Mouse (Mus musculus): Measurements from ENCODE around the gene Heatr5a.

The Heatr5a gene

GRCm38 (mm10) chr12:51843576-51844520, 127.3 kb downstream of the Heatr5a start:
- no peak for DNase-seq

- no peak for DNase-seq
Observed at GRCm38 (mm10) chr12:51842081-51842864, 128.8 kb downstream of the Heatr5a start.

- no peak for DNase-seq
Observed at GRCm38 (mm10) chr12:51839856-51840255, 131.3 kb downstream of the Heatr5a start.

GRCm38 (mm10) chr12:51835219-51835618, 135.9 kb downstream of the Heatr5a start:
- DNase-seq, result no peak

- DNase-seq, result no peak
Observed at GRCm38 (mm10) chr12:51831931-51832330, 139.2 kb downstream of the Heatr5a start.

GRCm38 (mm10) chr12:51831296-51831695, 139.8 kb downstream of the Heatr5a start:
- DNase-seq, result no peak

GRCm38 (mm10) chr12:51830671-51831070, 140.4 kb downstream of the Heatr5a start:
- DNase-seq, result no peak

- no peak for DNase-seq
Observed at GRCm38 (mm10) chr12:51830077-51830402, 141.1 kb downstream of the Heatr5a start.

- DNase-seq, result peak; percentile 88
Observed at GRCm38 (mm10) chr12:51829290-51830076, 141.6 kb downstream of the Heatr5a start, which contains the start of gene Hectd1. Gene Hectd1, minus strand, starts transcription at chr12:51829536.

GRCm38 (mm10) chr12:51828716-51829289, 142.3 kb downstream of the Heatr5a start:
- DNase-seq, result no peak

GRCm38 (mm10) chr12:51827958-51828650, 143.0 kb downstream of the Heatr5a start:
- DNase-seq, result no peak

Data from right cerebral cortex, postnatal 25 days (tissue).